Mouse (Mus musculus) lung, postnatal 10 days (tissue): Measurements from ENCODE around the gene Kcnip3.

Experiments used
- DNase-seq: peaks from one replicate; pipeline ENCODE4 v3.0.0; 2021

Kcnip3 gene

GRCm38 (mm10) chr2:127462314-127462713, 59.6 kb downstream of the Kcnip3 start:
- peak; percentile 77 for DNase-seq

- DNase-seq = no peak
These were observed 60.5 kb downstream of the Kcnip3 start for GRCm38 (mm10) chr2:127461351-127461750.

- no peak for DNase-seq
These were observed 62.6 kb downstream of the Kcnip3 start for GRCm38 (mm10) chr2:127459341-127459740.

- peak; percentile 87 for DNase-seq
These were observed 68.1 kb downstream of the Kcnip3 start for GRCm38 (mm10) chr2:127453764-127454163.

GRCm38 (mm10) chr2:127453141-127453540, 68.8 kb downstream of the Kcnip3 start:
- no peak for DNase-seq

GRCm38 (mm10) chr2:127451748-127452147, 70.1 kb downstream of the Kcnip3 start:
- DNase-seq = no peak

GRCm38 (mm10) chr2:127449691-127450090, 72.2 kb downstream of the Kcnip3 start:
- DNase-seq = no peak

GRCm38 (mm10) chr2:127446847-127447246, 75.0 kb downstream of the Kcnip3 start:
- DNase-seq = no peak

- DNase-seq = peak; percentile 94
These were observed 77.7 kb downstream of the Kcnip3 start, which contains the start of gene Fahd2a for GRCm38 (mm10) chr2:127444055-127444789. TSS of gene Fahd2a (minus strand) at chr2:127444565.

GRCm38 (mm10) chr2:127437697-127438096, 84.2 kb downstream of the Kcnip3 start:
- DNase-seq = no peak

GRCm38 (mm10) chr2:127435554-127435953, 86.3 kb downstream of the Kcnip3 start:
- no peak for DNase-seq

- DNase-seq = peak; percentile 33
These were observed 86.8 kb downstream of the Kcnip3 start for GRCm38 (mm10) chr2:127435135-127435534.

- DNase-seq = no peak
These were observed 88.2 kb downstream of the Kcnip3 start for GRCm38 (mm10) chr2:127433487-127434295.

- peak; percentile 62 for DNase-seq
These were observed 91.7 kb downstream of the Kcnip3 start for GRCm38 (mm10) chr2:127430238-127430637.

- no peak for DNase-seq
These were observed 96.9 kb downstream of the Kcnip3 start, which contains the start of gene Gpat2 for GRCm38 (mm10) chr2:127424977-127425376. TSS of gene Gpat2 (plus strand) at chr2:127425199.

GRCm38 (mm10) chr2:127418266-127418970, 103.5 kb downstream of the Kcnip3 start:
- no peak for DNase-seq

- no peak for DNase-seq
These were observed 105.2 kb downstream of the Kcnip3 start for GRCm38 (mm10) chr2:127416706-127417105.

GRCm38 (mm10) chr2:127415806-127416205, 106.1 kb downstream of the Kcnip3 start:
- DNase-seq = no peak

- no peak for DNase-seq
These were observed 110.8 kb downstream of the Kcnip3 start for GRCm38 (mm10) chr2:127411126-127411525.
